Mouse (Mus musculus) thymus, postnatal 14 days (tissue): ENCODE results near the gene Senp1.

Experiments used
- DNase-seq: peaks from one replicate; pipeline ENCODE4 v3.0.0; 2021

The Senp1 gene

GRCm38 (mm10) chr15:98043967-98044366 lies 49.6 kb downstream of the Senp1 start:
- no peak for DNase-seq

GRCm38 (mm10) chr15:98042508-98042907 lies 51.0 kb downstream of the Senp1 start:
- DNase-seq = no peak

GRCm38 (mm10) chr15:98039682-98040081 lies 53.9 kb downstream of the Senp1 start:
- no peak for DNase-seq

- no peak for DNase-seq
These were observed 57.0 kb downstream of the Senp1 start for GRCm38 (mm10) chr15:98036578-98036977.

GRCm38 (mm10) chr15:98035076-98035755 lies 58.3 kb downstream of the Senp1 start:
- DNase-seq = no peak

- DNase-seq = no peak
These were observed 60.3 kb downstream of the Senp1 start for GRCm38 (mm10) chr15:98033233-98033748.

GRCm38 (mm10) chr15:98029798-98030197 lies 63.7 kb downstream of the Senp1 start:
- no peak for DNase-seq

- no peak for DNase-seq
These were observed 66.3 kb downstream of the Senp1 start for GRCm38 (mm10) chr15:98026967-98027904.

- no peak for DNase-seq
These were observed 67.9 kb downstream of the Senp1 start for GRCm38 (mm10) chr15:98025611-98026010.

- DNase-seq = no peak
These were observed 70.4 kb downstream of the Senp1 start for GRCm38 (mm10) chr15:98023137-98023536.

GRCm38 (mm10) chr15:98021886-98022285 lies 71.7 kb downstream of the Senp1 start:
- no peak for DNase-seq

GRCm38 (mm10) chr15:98019047-98019446 lies 74.5 kb downstream of the Senp1 start:
- DNase-seq = no peak

- DNase-seq = no peak
These were observed 75.6 kb downstream of the Senp1 start for GRCm38 (mm10) chr15:98017925-98018324.

- DNase-seq = no peak
These were observed 80.7 kb downstream of the Senp1 start for GRCm38 (mm10) chr15:98012810-98013209.

- no peak for DNase-seq
These were observed 88.4 kb downstream of the Senp1 start for GRCm38 (mm10) chr15:98005181-98005580.

GRCm38 (mm10) chr15:98004740-98005159 lies 88.8 kb downstream of the Senp1 start:
- no peak for DNase-seq

GRCm38 (mm10) chr15:98003822-98004739 lies 89.5 kb downstream of the Senp1 start, which contains the start of gene Col2a1:
TSS of gene Col2a1 (minus strand) at chr15:98004695.
- DNase-seq = no peak

GRCm38 (mm10) chr15:98002991-98003821 lies 90.3 kb downstream of the Senp1 start:
- DNase-seq = peak; percentile 16

- no peak for DNase-seq
These were observed 91.2 kb downstream of the Senp1 start for GRCm38 (mm10) chr15:98002113-98002990.

GRCm38 (mm10) chr15:98001321-98002112 lies 92.0 kb downstream of the Senp1 start:
- no peak for DNase-seq
